8 mouse cellular contexts compared by ENCODE assay signal in genomic region chr19:5745756-5746710, GRCm38 (mm10). TPM values are rescaled to one million over a fixed set of nuclear protein-coding genes. Genes with fewer than 3 reads are reported as not detected.
DNase-seq lines count a peak whose midpoint lies in the region; ATAC-seq lines count a peak whose summit lies in the region.

No protein-coding gene starts in this region.

- no peaks in the 10 kb centered on the region for H3K9me3 ChIP-seq in heart, embryonic 11.5 days (replicated peaks; ENCODE audit: control insufficient read depth, low read length)
- H3K9me3 ChIP-seq in hindbrain, embryonic 10.5 days = no peaks in the 10 kb centered on the region

- H3K4me2 ChIP-seq in heart, embryonic 11.5 days = peak overlapping the region; percentile 64

- peaks cover 26% of the 10 kb centered on the region for H3K4me1 ChIP-seq in heart, embryonic 11.5 days (ENCODE audit: control insufficient read depth, insufficient read depth, low read length)
- peaks cover 59% of the 10 kb centered on the region for H3K4me1 ChIP-seq in hindbrain, embryonic 10.5 days (replicated peaks)

- no peak overlapping the region for H3K27ac ChIP-seq in heart, embryonic 11.5 days (ENCODE audit: low read depth, low read length)
- H3K27ac ChIP-seq in hindbrain, embryonic 10.5 days = peak overlapping the region; percentile 62

- H3K4me3 ChIP-seq in heart, embryonic 11.5 days (ENCODE audit: low read depth, low read length) = peak overlapping the region; percentile 35
- H3K4me3 ChIP-seq in hindbrain, embryonic 10.5 days = peak overlapping the region; percentile 50

- no peak for ATAC-seq in heart, embryonic 11.5 days (replicated peaks; ENCODE audit: insufficient number of reproducible peaks, low FRiP score, low TSS enrichment)

- DNase-seq in heart, adult 11 months = no peak
- peak; percentile 88 for DNase-seq in Muller cell, postnatal 12 days (ENCODE audit: inconsistent ontology term)
- peak; percentile 29 for DNase-seq in hindbrain, embryonic 10.5 days (ENCODE audit: low spot score)
- DNase-seq in lung, postnatal 36 days = peak; percentile 51
- no peak for DNase-seq in frontal cortex, postnatal 10 days (ENCODE audit: low spot score in 2 of 2)
- no peak for DNase-seq in left cerebral cortex, adult 8-10 months (ENCODE audit: low spot score in 2 of 2)
- no peak for DNase-seq in frontal cortex, postnatal 36 days (ENCODE audit: low spot score in 2 of 2)

- no peaks in the 10 kb centered on the region for H3K36me3 ChIP-seq in heart, embryonic 11.5 days (ENCODE audit: control insufficient read depth, insufficient read depth, low read length)
- H3K36me3 ChIP-seq in hindbrain, embryonic 10.5 days = no peaks in the 10 kb centered on the region

- peak overlapping the region; percentile 44; the same call in 1 of the 2 replicates for H3K9ac ChIP-seq in heart, embryonic 11.5 days (ENCODE audit: low read depth, low read length)

- WGBS in heart, embryonic 11.5 days (ENCODE audit: insufficient replicate concordance) = 7% methylated on average over 36 of the region's 36 CpGs
- 3% methylated on average over 36 of the region's 36 CpGs for WGBS in hindbrain, embryonic 10.5 days

- peaks cover 70% of the 10 kb centered on the region for H3K27me3 ChIP-seq in heart, embryonic 11.5 days (ENCODE audit: control insufficient read depth, insufficient read depth, low read length)
- H3K27me3 ChIP-seq in hindbrain, embryonic 10.5 days (ENCODE audit: insufficient read depth, poor library complexity, severe bottlenecking) = peaks cover 99% of the 10 kb centered on the region

RNA-seq across cellular contexts. Expression of gene Ltbp3, which starts 5.3 kb away (rescaled TPM):
- polyA plus RNA-seq in heart, embryonic 11.5 days (2014; fragmentation: Nextera tagmentation; extraction: Ambion mirVana) = 9.3 and 9.8 TPM in 2 replicates
- polyA plus RNA-seq in hindbrain, embryonic 10.5 days (2016; fragmentation: Nextera tagmentation; extraction: Ambion mirVana) = 2.7 and 6.9 TPM in 2 replicates
- total RNA-seq in left cerebral cortex, adult 8-10 months (2022) = 10 to 100 TPM; 35.0 to 42.2 (median 41.3) TPM

RNA-seq across cellular contexts. Expression of gene Fam89b, which starts 16.6 kb away (rescaled TPM):
- polyA plus RNA-seq in heart, embryonic 11.5 days (2014; fragmentation: Nextera tagmentation; extraction: Ambion mirVana) = 75.5 and 81.6 TPM in 2 replicates
- 149 and 192 TPM in 2 replicates for polyA plus RNA-seq in hindbrain, embryonic 10.5 days (2016; fragmentation: Nextera tagmentation; extraction: Ambion mirVana)
- 10 to 100 TPM; 24.9 to 30.9 (median 26.1) TPM for total RNA-seq in left cerebral cortex, adult 8-10 months (2022)

RNA-seq across cellular contexts. Expression of gene Ehbp1l1, which starts 19.9 kb away (rescaled TPM):
- polyA plus RNA-seq in heart, embryonic 11.5 days (2014; fragmentation: Nextera tagmentation; extraction: Ambion mirVana) = 54.8 and 68.0 TPM in 2 replicates
- 9.7 and 10.1 TPM in 2 replicates for polyA plus RNA-seq in hindbrain, embryonic 10.5 days (2016; fragmentation: Nextera tagmentation; extraction: Ambion mirVana)
- 10 to 100 TPM; 15.8 to 22.9 (median 19.9) TPM for total RNA-seq in left cerebral cortex, adult 8-10 months (2022)

RNA-seq across cellular contexts. Expression of gene Scyl1, which starts 25.2 kb away (rescaled TPM):
- polyA plus RNA-seq in heart, embryonic 11.5 days (2014; fragmentation: Nextera tagmentation; extraction: Ambion mirVana) = 54.8 and 59.4 TPM in 2 replicates
- 68.2 and 69.5 TPM in 2 replicates for polyA plus RNA-seq in hindbrain, embryonic 10.5 days (2016; fragmentation: Nextera tagmentation; extraction: Ambion mirVana)
- total RNA-seq in left cerebral cortex, adult 8-10 months (2022) = 100 to 1,000 TPM in 1 of 4 experiments, 10 to 100 TPM in 3; 88.9 to 100 (median 94.9) TPM

RNA-seq across cellular contexts. Expression of gene Kcnk7, which starts 41.9 kb away (rescaled TPM):
- not detected in 2 replicates for polyA plus RNA-seq in heart, embryonic 11.5 days (2014; fragmentation: Nextera tagmentation; extraction: Ambion mirVana)
- 0.16 and 0.21 TPM in 2 replicates for polyA plus RNA-seq in hindbrain, embryonic 10.5 days (2016; fragmentation: Nextera tagmentation; extraction: Ambion mirVana)
- under 1 TPM in 1 of 4 experiments, not detected in 3; 0.37 TPM for total RNA-seq in left cerebral cortex, adult 8-10 months (2022)

Comparison
In these comparisons a context has a peak if more than half of its experiments do, and no peak if none do; other contexts are left out.
1. DNase-seq: peak in Muller cell, postnatal 12 days (single experiment), hindbrain, embryonic 10.5 days (single experiment) and lung, postnatal 36 days (single experiment); none in heart, adult 11 months (single experiment), frontal cortex, postnatal 10 days (0 of 2), left cerebral cortex, adult 8-10 months (0 of 2) and frontal cortex, postnatal 36 days (0 of 2).